Mouse (Mus musculus) adipocyte (in vitro differentiated cells): ENCODE results near the gene C1qtnf6.

Source experiments
- DNase-seq: peaks from one replicate; pipeline ENCODE4 v3.0.0-alpha.2; 2016; ENCODE audit warnings: low spot score

The C1qtnf6 gene

DNA sequence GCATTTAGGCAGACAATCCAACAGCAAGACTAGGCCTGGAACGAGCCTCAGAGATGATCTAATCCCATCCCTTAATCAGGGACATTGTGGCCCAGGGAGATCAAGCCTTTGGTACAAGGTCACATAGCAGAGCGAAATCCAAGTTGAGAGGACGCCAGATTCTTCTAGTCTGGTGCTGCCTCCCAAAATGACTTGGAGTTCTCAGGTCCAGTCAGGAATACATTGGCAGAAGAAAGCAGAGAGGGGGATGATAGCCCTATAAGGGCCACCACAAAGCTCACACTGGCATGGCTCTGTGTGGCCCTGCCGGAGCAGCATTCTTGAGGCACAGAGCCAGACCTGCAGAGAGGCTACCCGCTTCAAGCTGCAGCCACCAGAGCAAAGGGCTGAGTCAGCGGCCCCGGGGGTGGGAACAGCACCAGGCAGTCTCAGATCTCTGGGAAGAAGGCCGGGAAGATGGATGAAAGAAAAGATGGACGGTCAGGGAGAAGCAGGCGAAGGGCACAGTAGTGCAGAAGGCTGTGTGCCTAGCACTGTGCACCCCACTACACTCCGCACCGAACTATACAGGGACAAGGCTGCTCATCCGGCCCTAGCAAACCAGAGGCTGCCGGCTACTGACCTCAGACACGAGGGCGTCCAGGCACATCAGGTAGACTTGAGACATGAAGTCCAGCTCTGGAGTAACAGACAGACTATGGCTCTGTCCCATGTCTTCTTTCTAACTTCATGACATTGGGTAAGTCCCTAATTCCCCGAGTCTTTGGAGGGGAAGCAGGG is at the start of gene C1qtnf6:
TSS of gene C1qtnf6 (minus strand) at position 746 of the 780 bp plus-strand sequence.
- DNase-seq, result peak; percentile 60

DNA sequence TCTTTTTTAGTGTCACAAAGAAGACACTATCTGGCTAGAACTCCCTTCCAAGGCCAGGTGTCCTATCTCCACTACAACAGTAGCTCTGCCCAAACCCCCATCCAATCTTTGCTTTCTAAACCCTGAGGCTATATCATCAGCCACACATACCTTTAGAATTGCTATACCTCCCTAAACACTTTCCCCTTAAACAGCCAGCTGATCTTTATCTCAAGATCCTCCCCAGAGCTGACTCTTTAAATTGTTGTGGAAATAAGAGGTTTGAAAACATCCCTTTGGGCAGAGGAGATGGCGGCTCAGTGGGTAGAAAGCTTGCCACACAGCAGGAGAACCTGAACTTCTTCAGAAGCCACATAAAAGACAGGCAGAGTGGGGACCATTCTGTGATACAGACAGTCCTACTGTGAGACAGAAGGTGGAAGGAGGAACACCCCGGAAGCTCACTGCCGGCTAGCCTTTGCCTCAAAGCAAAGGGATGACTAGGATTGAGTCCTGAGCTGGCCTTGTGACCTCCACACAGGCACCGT is 45.1 kb upstream of the C1qtnf6 start:
- no peak for DNase-seq

GRCm38 (mm10) chr15:78572658-78573397 is 41.6 kb upstream of the C1qtnf6 start, which contains the start of gene Rac2:
TSS of gene Rac2 (minus strand) at chr15:78572783.
- DNase-seq, result no peak

DNA sequence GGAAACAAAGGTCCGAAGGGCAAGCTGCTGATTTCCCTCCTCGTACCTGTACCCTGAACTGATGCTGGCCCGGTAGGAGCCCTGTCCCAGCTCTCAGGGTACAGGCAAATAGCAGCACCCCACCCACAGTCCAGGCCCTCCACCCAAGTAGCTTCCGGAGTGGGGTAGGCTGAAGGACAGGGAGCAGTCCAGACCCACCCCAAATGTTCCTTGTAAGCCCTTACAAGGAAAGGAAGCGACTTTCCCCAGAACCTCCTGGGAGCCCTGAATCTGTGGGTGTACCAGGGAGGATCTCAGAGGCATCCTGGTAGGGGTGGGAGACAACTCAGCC is 41.0 kb upstream of the C1qtnf6 start:
- DNase-seq, result no peak

- no peak for DNase-seq
Measured at GRCm38 (mm10) chr15:78571554-78572269, 40.5 kb upstream of the C1qtnf6 start.

- no peak for DNase-seq
Measured at GRCm38 (mm10) chr15:78570170-78570569, 39.0 kb upstream of the C1qtnf6 start.

GRCm38 (mm10) chr15:78567608-78568120 is 36.4 kb upstream of the C1qtnf6 start:
- DNase-seq, result no peak

GRCm38 (mm10) chr15:78564764-78565435 is 33.7 kb upstream of the C1qtnf6 start:
- DNase-seq, result no peak

DNA sequence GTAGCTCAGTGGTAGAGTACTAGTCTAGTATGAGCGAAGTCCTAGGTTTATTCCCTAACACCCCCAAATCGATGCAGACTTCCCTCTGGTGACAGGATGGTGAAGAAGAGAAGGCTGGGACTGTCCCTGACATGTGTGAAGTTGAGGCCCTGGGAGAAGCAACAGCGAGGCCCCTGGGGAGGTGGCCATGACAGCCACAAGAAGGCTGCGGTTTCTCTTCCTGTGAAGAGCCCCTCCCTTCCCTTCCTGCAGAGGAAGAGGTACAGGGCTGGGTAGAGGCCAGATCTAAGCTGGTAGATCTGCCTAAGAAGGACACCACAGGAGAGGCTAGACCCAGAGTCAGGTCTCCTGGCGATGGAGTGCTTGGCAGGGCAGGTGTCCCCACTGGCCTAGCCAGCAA is 32.7 kb upstream of the C1qtnf6 start:
- DNase-seq, result no peak

DNA sequence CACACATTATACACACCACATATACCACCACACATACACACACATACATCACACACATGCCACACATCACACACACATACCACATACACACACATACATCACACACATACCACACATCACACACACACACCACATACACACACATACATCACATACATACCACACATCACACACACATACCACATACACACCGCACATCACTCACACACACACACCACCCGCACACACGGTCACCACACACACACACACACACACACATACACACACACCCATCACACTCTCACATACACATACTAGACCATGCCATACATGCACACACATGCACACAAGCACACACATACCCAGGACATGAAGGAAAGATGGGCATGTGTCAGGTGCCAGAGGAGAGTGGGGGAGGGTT is 32.1 kb upstream of the C1qtnf6 start:
- no peak for DNase-seq

GRCm38 (mm10) chr15:78559141-78559979 is 28.1 kb upstream of the C1qtnf6 start:
- no peak for DNase-seq

DNA sequence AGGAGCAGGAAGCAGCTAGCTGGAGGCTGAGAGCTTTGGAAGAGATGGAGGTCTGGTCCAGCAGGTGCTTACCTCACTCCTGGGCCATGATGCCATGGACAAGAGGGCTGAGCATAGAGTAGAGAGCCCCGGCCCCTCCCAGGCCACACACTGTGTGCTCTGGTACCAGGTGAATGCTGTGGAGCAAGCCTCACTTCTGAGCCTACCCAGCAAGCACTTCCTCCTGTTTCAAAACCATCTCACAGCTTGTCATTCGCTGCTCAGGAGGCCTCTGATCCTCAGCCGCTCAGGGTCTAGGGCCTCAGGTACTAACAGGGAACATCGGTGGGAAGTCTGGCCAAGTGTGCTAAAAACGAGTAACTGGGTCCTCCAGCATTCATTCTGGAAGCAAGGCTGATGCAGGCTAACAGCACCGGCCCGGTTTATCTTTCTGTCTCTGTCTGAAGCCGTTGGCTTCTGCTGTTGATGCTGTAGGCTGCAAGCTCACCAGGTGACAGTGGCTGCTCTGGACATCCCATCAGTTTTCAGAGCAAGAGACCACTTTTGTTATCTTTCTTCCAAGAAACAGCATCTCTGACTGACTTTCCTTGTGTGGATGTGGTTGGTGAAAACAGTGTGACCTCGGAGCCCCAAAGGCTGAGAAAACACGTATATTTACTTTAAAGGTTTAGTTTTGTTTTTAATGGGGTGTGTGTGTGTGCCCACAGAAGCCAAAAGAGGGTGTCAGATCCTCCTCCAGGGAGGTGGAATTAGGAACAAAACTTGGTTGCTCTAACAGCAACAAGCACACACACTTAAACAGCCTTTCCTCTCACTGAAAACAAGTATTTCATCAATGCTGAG is 26.7 kb upstream of the C1qtnf6 start:
- no peak for DNase-seq

DNA sequence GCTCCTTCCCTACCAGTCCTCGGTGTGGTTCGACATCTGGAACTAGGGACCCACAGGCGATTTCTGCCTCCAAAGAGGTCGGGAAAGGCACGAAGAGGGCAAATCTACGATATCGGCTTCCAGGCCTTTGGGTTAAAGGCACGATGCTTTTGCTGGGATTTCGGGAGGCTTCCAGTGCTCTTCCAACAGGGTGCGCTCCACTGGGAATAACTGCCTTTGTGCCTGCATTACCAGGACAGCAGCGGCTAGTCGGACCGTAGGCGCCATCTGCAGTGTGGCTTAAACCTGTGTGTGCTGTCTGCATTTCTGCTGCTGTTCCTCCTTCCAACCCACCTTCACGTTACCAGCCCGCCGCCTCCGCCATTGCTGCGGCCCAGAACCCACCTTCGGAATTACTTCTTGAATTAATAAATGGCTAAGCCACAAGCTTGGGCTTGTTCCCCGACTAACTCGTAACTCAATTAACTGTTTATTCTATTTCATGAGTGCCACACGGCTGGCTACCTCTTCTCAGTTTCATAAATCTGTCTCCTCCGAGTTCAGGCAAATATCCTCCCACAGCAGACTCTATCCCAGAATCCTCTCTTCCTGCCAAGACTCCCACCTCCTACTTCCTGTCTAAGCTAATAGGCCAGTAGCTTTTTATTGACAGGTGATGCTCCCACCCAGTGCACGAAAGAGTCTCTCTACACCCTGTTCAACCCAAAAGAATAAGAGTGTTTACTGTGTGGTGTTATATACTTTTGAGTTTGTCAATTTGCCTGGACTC is 23.5 kb upstream of the C1qtnf6 start:
- no peak for DNase-seq

DNA sequence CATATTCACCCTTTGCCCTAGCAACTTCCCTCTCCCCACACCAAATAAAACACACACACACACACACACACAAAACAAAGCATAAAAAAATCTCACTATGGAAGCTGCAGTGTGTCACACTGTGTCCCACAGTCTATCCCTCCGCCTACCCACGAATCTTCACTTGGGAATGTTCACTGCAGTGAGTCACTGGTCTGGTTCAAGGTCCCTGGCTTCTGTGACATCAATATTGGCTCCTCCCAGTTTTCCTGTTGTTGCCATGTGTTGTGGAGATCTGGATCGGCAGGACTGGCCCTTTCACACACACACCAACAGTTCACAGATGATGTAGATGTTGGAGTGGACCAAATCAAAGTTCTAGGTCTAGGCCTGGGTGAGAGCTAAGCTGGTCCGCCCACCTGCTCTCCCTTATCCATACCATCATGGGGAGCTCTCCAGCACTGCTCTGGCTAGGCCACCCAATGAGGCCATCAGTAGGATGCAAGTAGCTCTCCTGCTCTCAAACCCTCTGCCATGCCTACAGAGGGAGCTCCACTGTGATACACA is 18.0 kb upstream of the C1qtnf6 start:
- DNase-seq, result peak; percentile 16

- DNase-seq, result no peak
Measured at GRCm38 (mm10) chr15:78548711-78549110, 17.5 kb upstream of the C1qtnf6 start.

DNA sequence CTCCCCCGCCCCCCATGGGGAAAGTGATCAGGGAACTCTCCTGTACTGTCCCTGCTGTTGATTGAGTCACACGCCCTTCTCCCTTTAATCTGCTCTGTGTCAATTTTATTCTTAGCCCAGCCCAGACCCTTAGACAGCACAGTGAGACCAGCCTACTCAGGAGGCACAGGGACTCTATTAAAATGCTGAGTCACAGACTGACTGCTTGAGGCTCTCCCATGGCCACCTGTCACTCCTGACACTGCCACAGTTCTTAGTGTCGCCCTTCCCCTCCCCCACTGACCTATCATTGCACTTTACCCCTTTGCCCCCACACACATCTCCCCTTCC is 17.1 kb upstream of the C1qtnf6 start:
- DNase-seq, result no peak

GRCm38 (mm10) chr15:78547415-78548335 is 16.5 kb upstream of the C1qtnf6 start:
- peak; percentile 56 for DNase-seq

GRCm38 (mm10) chr15:78546060-78546459 is 14.8 kb upstream of the C1qtnf6 start:
- DNase-seq, result no peak
